Mouse (Mus musculus) left cerebral cortex, postnatal 36 days (tissue): ENCODE results near the gene AU040320. TPM values are rescaled to one million over a fixed set of nuclear protein-coding genes. Genes with fewer than 3 reads are reported as not detected.

Source experiments
- total RNA-seq, 2 experiments: library from RNA; stranded (reverse); gene quantifications; 2 replicates each; pipeline ENCODE4 v1.2.3; 2021

AU040320 gene
- total RNA-seq, 2 experiments from 2014 or later = 53.7 to 56.7 TPM

Other genes with a start within 250 kb of the AU040320 start
- 1 to 10 TPM; 5.1 to 7.5 TPM for gene Ago4, start 220.1 kb upstream of the AU040320 start, total RNA-seq
- 1 to 10 TPM in 1 of 2 experiments, under 1 TPM in 1; 0.79 to 1.1 TPM for gene Clspn, start 196.6 kb upstream of the AU040320 start, total RNA-seq
- gene 5730409E04Rik, start 143.7 kb upstream of the AU040320 start, total RNA-seq = 10 to 100 TPM; 71.5 to 80.3 TPM
- 100 to 1,000 TPM in 1 of 2 experiments, 10 to 100 TPM in 1; 95.5 to 100 TPM for gene Psmb2, start 75.9 kb upstream of the AU040320 start, total RNA-seq
- not detected for gene Tfap2e, start 17.3 kb upstream of the AU040320 start, total RNA-seq
- 100 to 1,000 TPM; 924 to 951 TPM for gene Ncdn, start 106 bp upstream of the AU040320 start, total RNA-seq
- 10 to 100 TPM; 43.4 to 61.0 TPM for gene Zmym4, start 214.6 kb downstream of the AU040320 start, total RNA-seq